Mouse (Mus musculus) forebrain, embryonic 10.5 days (tissue): ENCODE results near the gene AU015836. TPM values are rescaled to one million over a fixed set of nuclear protein-coding genes. Genes with fewer than 3 reads are reported as not detected.
"Not testable (repeated sequence)": the region's sequence is repeated elsewhere in the genome, so short reads cannot be mapped to it uniquely, and the experiment has no call there.

Experiments
- DNase-seq: peaks from one replicate; pipeline ENCODE4 v3.0.0-alpha.2; 2017; ENCODE audit warnings: low spot score; ENCODE audit errors: extremely low spot score
- H3K27ac ChIP-seq: fragments of 300-500 bp; sonication (generic); 2 replicates; pipeline ENCODE4 v1.5.1; 2016; ENCODE audit warnings: mild to moderate bottlenecking
- H3K27me3 ChIP-seq: fragments of 300-500 bp; sonication (generic); 2 replicates; pipeline ENCODE4 v1.6.1; 2016; ENCODE audit warnings: mild to moderate bottlenecking; ENCODE audit not compliant: poor library complexity, severe bottlenecking
- H3K36me3 ChIP-seq: fragments of 300-500 bp; sonication (generic); replicated peaks from 2 replicates; pipeline ENCODE4 v1.6.1; 2016; ENCODE audit warnings: mild to moderate bottlenecking, moderate library complexity
- H3K4me1 ChIP-seq: fragments of 300-500 bp; sonication (generic); 2 replicates; pipeline ENCODE4 v1.6.1; 2016
- H3K4me3 ChIP-seq: fragments of 300-500 bp; sonication (generic); 2 replicates; pipeline ENCODE4 v1.5.1; 2016; ENCODE audit warnings: mild to moderate bottlenecking, moderate library complexity
- H3K9me3 ChIP-seq: fragments of 300-500 bp; sonication (generic); 2 replicates; pipeline ENCODE4 v1.6.1; 2016; ENCODE audit warnings: mild to moderate bottlenecking, moderate library complexity
- WGBS: fragments of 180-500 bp; shearing (Covaris S2); methylation state at CpG from one replicate; pipeline ENCODE4 v1.1.7; 2016; 5-methylcytosine and 5-hydroxymethylcytosine counted together
- polyA plus RNA-seq: library from polyadenylated mRNA; unstranded; fragments of >200 nt; fragmentation: Nextera tagmentation; extraction: Ambion mirVana; gene quantifications from 2 replicates; pipeline ENCODE4 v1.2.1, GENCODE M21; 2016

The AU015836 gene
- polyA plus RNA-seq: not detected in 2 replicates

- Histone ChIP-seq H3K36me3 (no peaks in the 10 kb centered on the region), H3K9me3 (no peaks in the 10 kb centered on the region), H3K4me1 (no peaks in the 10 kb centered on the region), H3K27me3 (peaks cover 72% of the 10 kb centered on the region), H3K4me3 (no peak within 1 kb of the TSS), H3K27ac (no peak within 1 kb of the TSS)
- 56% methylated on average over 12 of the region's 14 CpGs for WGBS
- no peak for DNase-seq
Observed at GRCm38 (mm10) chrX:93968444-93968843, at the start of gene AU015836. AU015836 (plus strand) TSS chrX:93968659.

- Histone ChIP-seq H3K4me1 (no peaks in the 10 kb centered on the region), H3K36me3 (no peaks in the 10 kb centered on the region), H3K4me3 (no peak overlapping the region), H3K9me3 (peaks cover 17% of the 10 kb centered on the region), H3K27me3 (peaks cover 17% of the 10 kb centered on the region), H3K27ac (no peak overlapping the region)
- DNase-seq: no peak
- 68% methylated on average over 3 of the region's 3 CpGs for WGBS
Observed at GRCm38 (mm10) chrX:93919017-93919416, 49.4 kb upstream of the AU015836 start.

- no peak for DNase-seq
- Histone ChIP-seq H3K27ac (no peak overlapping the region), H3K36me3 (no peaks in the 10 kb centered on the region), H3K9me3 (0 out of 2 replicates have a peak, but pooled peaks cover under 1% of the 10 kb centered on the region), H3K4me3 (no peak overlapping the region), H3K27me3 (peaks cover 28% of the 10 kb centered on the region), H3K4me1 (no peaks in the 10 kb centered on the region)
- 87% methylated on average over 3 of the region's 3 CpGs for WGBS
Observed at GRCm38 (mm10) chrX:93928379-93928778, 40.1 kb upstream of the AU015836 start.

GRCm38 (mm10) chrX:93928794-93929193 lies 39.7 kb upstream of the AU015836 start:
- H3K27ac ChIP-seq: no peak overlapping the region
- peaks cover 30% of the 10 kb centered on the region for H3K27me3 ChIP-seq
- DNase-seq: no peak
- H3K4me3 ChIP-seq: no peak overlapping the region
- no peaks in the 10 kb centered on the region for H3K36me3 ChIP-seq
- no peaks in the 10 kb centered on the region for H3K4me1 ChIP-seq
- no peaks in the 10 kb centered on the region for H3K9me3 ChIP-seq
- 78% methylated on average over 1 of the region's 1 CpGs for WGBS

GRCm38 (mm10) chrX:93931694-93932093 lies 36.8 kb upstream of the AU015836 start:
- H3K4me1 ChIP-seq: no peaks in the 10 kb centered on the region
- 75% methylated on average over 3 of the region's 3 CpGs for WGBS
- no peaks in the 10 kb centered on the region for H3K36me3 ChIP-seq
- H3K27ac ChIP-seq: no peak overlapping the region
- H3K4me3 ChIP-seq: no peak overlapping the region
- H3K9me3 ChIP-seq: no peaks in the 10 kb centered on the region
- no peak for DNase-seq
- H3K27me3 ChIP-seq: peaks cover 37% of the 10 kb centered on the region

GRCm38 (mm10) chrX:93956727-93957126 lies 11.7 kb upstream of the AU015836 start:
- Histone ChIP-seq H3K36me3 (no peaks in the 10 kb centered on the region), H3K27me3 (peaks cover 62% of the 10 kb centered on the region), H3K9me3 (no peaks in the 10 kb centered on the region), H3K4me1 (no peaks in the 10 kb centered on the region), H3K27ac (no peak overlapping the region), H3K4me3 (no peak overlapping the region)
- no peak for DNase-seq
- WGBS: 35% methylated on average over 1 of the region's 1 CpGs

GRCm38 (mm10) chrX:93958502-93958901 lies 10.0 kb upstream of the AU015836 start:
- no peak for DNase-seq
- no peak overlapping the region for H3K4me3 ChIP-seq
- no peaks in the 10 kb centered on the region for H3K9me3 ChIP-seq
- 88% methylated on average over 3 of the region's 3 CpGs for WGBS
- H3K27me3 ChIP-seq: peaks cover 56% of the 10 kb centered on the region
- H3K4me1 ChIP-seq: no peaks in the 10 kb centered on the region
- no peak overlapping the region for H3K27ac ChIP-seq
- H3K36me3 ChIP-seq: no peaks in the 10 kb centered on the region

- DNase-seq: no peak
- peaks cover 79% of the 10 kb centered on the region for H3K27me3 ChIP-seq
- no peak overlapping the region for H3K27ac ChIP-seq
- H3K4me1 ChIP-seq: no peaks in the 10 kb centered on the region
- H3K4me3 ChIP-seq: no peak overlapping the region
- H3K36me3 ChIP-seq: no peaks in the 10 kb centered on the region
- WGBS: 89% methylated on average over 26 of the region's 26 CpGs
- H3K9me3 ChIP-seq: no peaks in the 10 kb centered on the region
Observed at GRCm38 (mm10) chrX:93980341-93980740, 11.9 kb downstream of the AU015836 start.

GRCm38 (mm10) chrX:93982193-93982592 lies 13.7 kb downstream of the AU015836 start:
- H3K4me3 ChIP-seq: no peak overlapping the region
- peaks cover 74% of the 10 kb centered on the region for H3K27me3 ChIP-seq
- no peak for DNase-seq
- no peaks in the 10 kb centered on the region for H3K36me3 ChIP-seq
- H3K27ac ChIP-seq: no peak overlapping the region
- 91% methylated on average over 3 of the region's 3 CpGs for WGBS
- H3K9me3 ChIP-seq: no peaks in the 10 kb centered on the region
- no peaks in the 10 kb centered on the region for H3K4me1 ChIP-seq

- H3K36me3 ChIP-seq, H3K4me3 ChIP-seq, DNase-seq, H3K9me3 ChIP-seq, H3K27ac ChIP-seq, H3K4me1 ChIP-seq: not testable (repeated sequence)
- WGBS: 90% methylated on average over 3 of the region's 3 CpGs
- H3K27me3 ChIP-seq: peaks cover 78% of the 10 kb centered on the region
Observed at GRCm38 (mm10) chrX:93985096-93985495, 16.6 kb downstream of the AU015836 start.

- Histone ChIP-seq H3K4me3 (no peak overlapping the region), H3K27ac (no peak overlapping the region), H3K4me1 (0 out of 2 replicates have a peak, but pooled peaks cover 2% of the 10 kb centered on the region), H3K9me3 (no peaks in the 10 kb centered on the region), H3K36me3 (no peaks in the 10 kb centered on the region), H3K27me3 (peaks cover 96% of the 10 kb centered on the region)
- 65% methylated on average over 3 of the region's 3 CpGs for WGBS
- no peak for DNase-seq
Observed at GRCm38 (mm10) chrX:94006991-94007390, 38.5 kb downstream of the AU015836 start.

- no peaks in the 10 kb centered on the region for H3K9me3 ChIP-seq
- no peaks in the 10 kb centered on the region for H3K36me3 ChIP-seq
- no peak for DNase-seq
- WGBS: 82% methylated on average over 3 of the region's 3 CpGs
- H3K27ac ChIP-seq: no peak overlapping the region
- H3K4me3 ChIP-seq: no peak overlapping the region
- peaks cover 96% of the 10 kb centered on the region for H3K27me3 ChIP-seq
- peaks cover 14% of the 10 kb centered on the region for H3K4me1 ChIP-seq
Observed at GRCm38 (mm10) chrX:94009442-94009841, 41.0 kb downstream of the AU015836 start.

- H3K4me1 ChIP-seq: peaks cover 14% of the 10 kb centered on the region
- H3K27ac ChIP-seq: 0 out of 2 replicates have a peak overlapping the region, but pooled peaks have one; percentile 25
- 90% methylated on average over 7 of the region's 7 CpGs for WGBS
- H3K36me3 ChIP-seq: no peaks in the 10 kb centered on the region
- H3K27me3 ChIP-seq: peaks cover 98% of the 10 kb centered on the region
- no peak overlapping the region for H3K4me3 ChIP-seq
- no peak for DNase-seq
- no peaks in the 10 kb centered on the region for H3K9me3 ChIP-seq
Observed at GRCm38 (mm10) chrX:94011656-94012173, 43.3 kb downstream of the AU015836 start.
